Mouse (Mus musculus): ENCODE results near the gene Adam8. TPM values are rescaled to one million over a fixed set of nuclear protein-coding genes. Genes with fewer than 3 reads are reported as not detected.
A peak's percentile ranks its signal among the peaks of the same experiment; 100 is the strongest.

Adam8 gene
- polyA plus RNA-seq, 1 experiment from 2014 or later, result 1.3 TPM

DNA sequence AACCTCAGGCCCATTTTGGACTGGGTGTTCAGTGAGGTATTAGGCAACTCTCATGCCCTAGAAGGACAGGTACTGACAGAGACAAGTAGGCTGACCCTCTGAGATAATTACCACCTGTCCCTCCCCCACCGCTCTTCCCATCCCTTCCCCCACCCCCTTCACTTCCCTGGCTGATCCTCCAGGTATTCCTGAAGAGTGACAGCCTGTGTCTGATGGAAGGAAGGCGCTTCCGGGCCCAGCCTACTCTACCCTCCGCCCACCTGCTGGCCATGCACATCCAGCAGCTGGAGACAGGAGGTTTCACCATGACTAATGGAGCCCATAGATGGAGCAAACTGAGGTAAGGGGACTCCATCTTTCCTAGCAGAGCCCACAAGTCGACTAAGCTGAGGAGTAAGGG is 54.6 kb downstream of the Adam8 start:
- Histone ChIP-seq H3K36me3 (no peaks in the 10 kb centered on the region), H3K27ac (no peak overlapping the region), H3K4me1 (replicated peaks) (no peaks in the 10 kb centered on the region), H3K27me3 (replicated peaks) (peaks cover 17% of the 10 kb centered on the region), H3K9ac (no peak overlapping the region), H3K4me2 (replicated peaks) (no peak overlapping the region), H3K4me3 (replicated peaks) (no peak overlapping the region), H3K9me3 (no peaks in the 10 kb centered on the region)
- WGBS, result 65% methylated on average over 5 of the region's 5 CpGs
- ATAC-seq, result no peak

DNA sequence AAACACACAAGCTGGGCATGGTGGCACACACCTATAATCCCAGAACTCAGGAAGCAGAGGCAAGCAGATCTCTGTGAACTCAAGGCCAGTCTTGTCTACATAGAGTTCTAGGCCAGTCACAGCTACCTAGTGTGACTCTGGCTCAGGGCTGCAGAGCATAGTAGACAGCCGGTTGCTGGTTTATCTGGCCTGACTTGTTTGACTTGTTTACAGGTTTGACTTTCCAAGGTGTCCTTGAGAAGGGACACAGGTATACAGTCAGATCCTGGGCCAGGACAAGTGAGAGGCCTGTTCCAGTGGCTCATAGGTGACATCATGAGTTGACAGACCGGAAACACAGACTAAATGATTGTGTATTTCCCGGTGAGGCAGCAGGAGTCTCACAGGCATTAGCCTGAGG is 55.2 kb downstream of the Adam8 start:
- Histone ChIP-seq H3K27ac (no peak overlapping the region), H3K4me3 (replicated peaks) (no peak overlapping the region), H3K27me3 (replicated peaks) (peaks cover 12% of the 10 kb centered on the region), H3K9me3 (no peaks in the 10 kb centered on the region), H3K4me2 (replicated peaks) (no peak overlapping the region), H3K4me1 (replicated peaks) (no peaks in the 10 kb centered on the region), H3K36me3 (no peaks in the 10 kb centered on the region), H3K9ac (no peak overlapping the region)
- WGBS, result 46% methylated on average over 3 of the region's 3 CpGs
- ATAC-seq, result peak; percentile 62

DNA sequence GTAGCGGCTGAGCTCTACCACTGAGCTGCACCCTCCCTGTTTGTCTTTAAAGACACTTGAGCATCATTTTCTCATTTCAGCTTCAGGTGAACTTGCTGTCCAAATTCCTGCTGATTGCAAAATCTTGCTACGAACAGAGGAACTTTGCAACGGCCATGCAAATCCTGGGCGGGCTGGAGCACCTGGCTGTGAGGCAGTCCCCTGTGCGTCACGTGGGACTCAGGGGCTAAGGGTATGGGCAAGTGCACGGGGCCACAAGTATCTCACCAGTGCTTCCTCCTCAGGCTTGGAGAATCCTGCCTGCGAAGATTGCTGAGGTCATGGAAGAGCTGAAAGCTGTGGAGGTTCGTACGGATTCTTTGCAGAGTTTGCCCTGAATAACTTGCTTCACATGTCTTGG is 55.7 kb downstream of the Adam8 start:
- WGBS, result 86% methylated on average over 10 of the region's 10 CpGs
- no peaks in the 10 kb centered on the region for H3K9me3 ChIP-seq
- no peak overlapping the region for H3K4me2 ChIP-seq (replicated peaks)
- no peak for ATAC-seq
- no peaks in the 10 kb centered on the region for H3K4me1 ChIP-seq (replicated peaks)
- no peaks in the 10 kb centered on the region for H3K36me3 ChIP-seq
- H3K27me3 ChIP-seq (replicated peaks), result peaks cover 7% of the 10 kb centered on the region
- H3K4me3 ChIP-seq (replicated peaks), result no peak overlapping the region
- H3K27ac ChIP-seq, result no peak overlapping the region
- H3K9ac ChIP-seq, result no peak overlapping the region

DNA sequence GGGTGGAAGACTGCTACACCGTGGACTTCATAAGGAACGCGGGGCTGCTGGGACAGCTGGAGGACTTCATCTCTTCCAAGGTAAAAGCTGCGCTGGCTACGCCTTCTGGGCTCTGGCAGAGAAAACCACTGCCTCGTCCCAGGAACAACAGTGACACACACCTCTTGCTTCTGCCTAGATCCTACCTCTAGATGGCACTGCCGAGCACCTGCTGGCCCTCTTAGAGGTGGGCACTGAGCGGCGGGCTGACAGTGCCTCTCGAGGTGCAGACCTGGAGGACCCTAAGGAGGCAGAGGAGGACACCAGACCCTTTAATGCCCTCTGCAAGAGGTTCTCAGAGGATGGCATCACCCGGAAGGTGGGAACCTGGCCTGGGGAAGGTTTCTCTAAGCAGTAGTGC is 61.6 kb downstream of the Adam8 start:
- 18% methylated on average over 11 of the region's 11 CpGs for WGBS

More for the DNA sequence above, 61.6 kb downstream of the Adam8 start:
- no peak overlapping the region for H3K27ac ChIP-seq
- H3K27me3 ChIP-seq (replicated peaks), result no peaks in the 10 kb centered on the region
- no peaks in the 10 kb centered on the region for H3K9me3 ChIP-seq
- no peaks in the 10 kb centered on the region for H3K4me1 ChIP-seq (replicated peaks)
- H3K36me3 ChIP-seq, result no peaks in the 10 kb centered on the region
- no peak overlapping the region for H3K9ac ChIP-seq
- 0 out of 2 replicates have a peak, but pooled peaks have one; percentile 31 for ATAC-seq
- no peak overlapping the region for H3K4me3 ChIP-seq (replicated peaks)
- H3K4me2 ChIP-seq (replicated peaks), result no peak overlapping the region

MicroRNAs within 50 kb of the gene (microRNA counts, 519-probe panel; counts per million panel counts)
- microRNA mmu-miR-202-3p (2,096 counts per million, percentile 49 among the panel's probes with 10 or more counts), microRNA mmu-miR-202-5p (2,415 counts per million, percentile 62 among the panel's probes with 10 or more counts)

Other genes with a start within 250 kb of the Adam8 start
- 0.11 and 0.96 TPM in 2 replicates for gene Adgra1, start 158.4 kb downstream of the Adam8 start, polyA plus RNA-seq (2015; fragmentation: Nextera tagmentation; extraction: Ambion mirVana)
- gene Kndc1, start 97.9 kb downstream of the Adam8 start, polyA plus RNA-seq (2015; fragmentation: Nextera tagmentation; extraction: Ambion mirVana), result 0.13 and 0.24 TPM in 2 replicates
- not detected in 2 replicates for gene Utf1, start 48.8 kb downstream of the Adam8 start, polyA plus RNA-seq (2015; fragmentation: Nextera tagmentation; extraction: Ambion mirVana)
- 0.15 and 0.24 TPM in 2 replicates for gene 6430531B16Rik, start 13.8 kb downstream of the Adam8 start, polyA plus RNA-seq (2015; fragmentation: Nextera tagmentation; extraction: Ambion mirVana)
- 32.2 and 32.9 TPM in 2 replicates for gene Zfp511, start 43.8 kb upstream of the Adam8 start, polyA plus RNA-seq (2015; fragmentation: Nextera tagmentation; extraction: Ambion mirVana)
- 39.8 and 41.3 TPM in 2 replicates for gene Tubgcp2, start 44.1 kb upstream of the Adam8 start, polyA plus RNA-seq (2015; fragmentation: Nextera tagmentation; extraction: Ambion mirVana)
- not detected in 2 replicates for gene Msx3, start 56.5 kb upstream of the Adam8 start, polyA plus RNA-seq (2015; fragmentation: Nextera tagmentation; extraction: Ambion mirVana)
- 3.4 and 3.7 TPM in 2 replicates for gene Caly, start 90.0 kb upstream of the Adam8 start, polyA plus RNA-seq (2015; fragmentation: Nextera tagmentation; extraction: Ambion mirVana)
- 487 and 598 TPM in 2 replicates for gene Prap1, start 100.8 kb upstream of the Adam8 start, polyA plus RNA-seq (2015; fragmentation: Nextera tagmentation; extraction: Ambion mirVana)
- 53.5 and 59.6 TPM in 2 replicates for gene Fuom, start 109.9 kb upstream of the Adam8 start, polyA plus RNA-seq (2015; fragmentation: Nextera tagmentation; extraction: Ambion mirVana)
- gene Paox, start 123.2 kb upstream of the Adam8 start, polyA plus RNA-seq (2015; fragmentation: Nextera tagmentation; extraction: Ambion mirVana), result 38.3 and 38.4 TPM in 2 replicates
- 183 and 188 TPM in 2 replicates for gene Echs1, start 123.9 kb upstream of the Adam8 start, polyA plus RNA-seq (2015; fragmentation: Nextera tagmentation; extraction: Ambion mirVana)
- gene Mtg1, start 145.0 kb upstream of the Adam8 start, polyA plus RNA-seq (2015; fragmentation: Nextera tagmentation; extraction: Ambion mirVana), result 24.0 and 27.3 TPM in 2 replicates
- gene Sprn, start 162.3 kb upstream of the Adam8 start, polyA plus RNA-seq (2015; fragmentation: Nextera tagmentation; extraction: Ambion mirVana), result 1.2 and 1.7 TPM in 2 replicates
- gene Olfr522, start 172.2 kb upstream of the Adam8 start, polyA plus RNA-seq (2015; fragmentation: Nextera tagmentation; extraction: Ambion mirVana), result not detected in 2 replicates
- gene Olfr523, start 180.7 kb upstream of the Adam8 start, polyA plus RNA-seq (2015; fragmentation: Nextera tagmentation; extraction: Ambion mirVana), result not detected in 2 replicates
- not detected in 2 replicates for gene Olfr524, start 213.4 kb upstream of the Adam8 start, polyA plus RNA-seq (2015; fragmentation: Nextera tagmentation; extraction: Ambion mirVana)
- 0.09 and 0.20 TPM in 2 replicates for gene Cd163l1, start 225.7 kb upstream of the Adam8 start, polyA plus RNA-seq (2015; fragmentation: Nextera tagmentation; extraction: Ambion mirVana)